Mouse (Mus musculus): ENCODE data around the gene Specc1l.

DNA sequence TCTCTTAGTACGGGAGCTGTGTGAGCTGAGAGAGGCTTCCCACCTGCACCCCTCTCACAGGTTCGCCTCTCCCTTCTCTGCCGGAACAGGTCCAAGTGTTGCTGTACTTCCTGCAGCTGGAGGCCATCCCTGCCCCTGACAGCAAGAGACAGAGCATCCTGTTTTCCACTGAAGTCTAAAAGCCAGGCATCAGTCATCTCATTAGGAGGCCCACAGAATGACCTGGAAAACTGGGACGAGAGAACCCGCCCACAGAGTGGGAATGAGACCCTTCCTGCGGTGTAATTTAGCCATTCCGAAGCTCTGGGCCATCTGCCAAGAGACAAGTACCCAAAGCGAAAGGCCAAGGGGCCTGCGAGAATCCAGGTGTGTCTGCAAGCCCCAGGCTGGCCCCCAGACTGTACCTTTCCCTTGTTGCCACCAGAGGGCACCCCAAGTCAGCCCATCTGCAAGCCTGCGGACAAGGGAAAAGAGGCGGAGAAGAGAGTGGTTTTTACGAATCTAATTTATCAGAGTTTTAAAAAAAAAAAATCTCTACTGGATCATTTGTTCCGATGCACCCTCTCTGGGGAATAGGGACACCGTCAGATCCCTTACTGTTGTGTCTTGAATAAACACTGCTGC lies 29.6 kb upstream of the Specc1l start:
- TF ChIP-seq TAL1 (IDR thresholded peaks at IDR 0.05; ENCODE audit: low read length) (no peak), GATA1 (IDR thresholded peaks at IDR 0.05; ENCODE audit: low read length) (no peak)

Measured in erythroblast, embryonic 14.5 days (primary cell).